Mouse (Mus musculus) MEL (cell line): ENCODE measurements at regions not wholly inside any gene's neighbourhood (a gene's known extent, or its start where the extent isn't known, plus 50 kb on each side); places are given as distances from the start of the nearest gene placed in this dataset.

Experiments
- DNase-seq: peaks from one replicate; pipeline ENCODE4 v3.0.0; 2011; ENCODE audit warnings: low read depth, low spot score
- H3K27ac ChIP-seq: 2 replicates; pipeline ENCODE4 v1.5.1; 2012; ENCODE audit warnings: low read depth, mild to moderate bottlenecking, control low read depth, low read length, moderate library complexity; ENCODE audit not compliant: control insufficient read depth
- H3K27me3 ChIP-seq, 2 experiments: fragments of 150-350 bp in 1 of 2; sonication (generic) in 1 of 2; 2 replicates each; pipeline ENCODE4 v1.6.1; 2012; ENCODE audit warnings: low read length in 2 of 2, mild to moderate bottlenecking in 2 of 2, improper control_type of control experiment in 1 of 2, moderate library complexity in 1 of 2; ENCODE audit not compliant: insufficient read depth in 2 of 2, control insufficient read depth in 1 of 2
- H3K36me3 ChIP-seq, 2 experiments: 2 replicates each; pipeline ENCODE4 v1.6.1; 2012 to 2014; ENCODE audit warnings: low read length in 2 of 2, improper control_type of control experiment in 1 of 2, inconsistent platforms in 1 of 2, mild to moderate bottlenecking in 1 of 2; ENCODE audit not compliant: insufficient read depth in 2 of 2, control insufficient read depth in 1 of 2
- H3K4me1 ChIP-seq, 2 experiments: fragments of 150-350 bp in 1 of 2; sonication (generic) in 1 of 2; 2 replicates each; pipeline ENCODE4 v1.6.1; 2012; ENCODE audit warnings: low read length in 2 of 2, improper control_type of control experiment in 1 of 2, mild to moderate bottlenecking in 1 of 2; ENCODE audit not compliant: insufficient read depth in 2 of 2, control insufficient read depth in 1 of 2
- H3K4me3 ChIP-seq, 2 experiments: fragments of 150-350 bp in 1 of 2; sonication (generic) in 1 of 2; 2 replicates each; pipeline ENCODE4 v1.5.1; 2012; ENCODE audit warnings: low read depth in 2 of 2, low read length in 2 of 2, mild to moderate bottlenecking in 2 of 2, moderate library complexity in 2 of 2, control low read depth in 1 of 2, improper control_type of control experiment in 1 of 2; ENCODE audit not compliant: control insufficient read depth in 1 of 2, insufficient read depth in 1 of 2
- H3K79me2 ChIP-seq: 2 replicates; pipeline ENCODE4 v1.6.1; 2012; ENCODE audit warnings: mild to moderate bottlenecking, low read length, moderate library complexity; ENCODE audit not compliant: control insufficient read depth, poor library complexity, insufficient read depth
- H3K9ac ChIP-seq: 2 replicates; pipeline ENCODE4 v1.6.1; 2012; ENCODE audit warnings: low read depth, mild to moderate bottlenecking, control low read depth, low read length, moderate library complexity; ENCODE audit not compliant: control insufficient read depth, poor library complexity, severe bottlenecking
- H3K9me3 ChIP-seq: fragments of 150-350 bp; sonication (generic); replicated peaks from 2 replicates; pipeline ENCODE4 v1.6.1; 2012; ENCODE audit warnings: mild to moderate bottlenecking, low read length, improper control_type of control experiment, moderate library complexity; ENCODE audit not compliant: insufficient read depth
- BHLHE40 ChIP-seq: IDR thresholded peaks from 2 replicates; pipeline ENCODE4 v1.6.1; 2012; ENCODE audit warnings: low read depth, mild to moderate bottlenecking, inconsistent platforms, low read length, improper control_type of control experiment, borderline replicate concordance
- CHD1 ChIP-seq: IDR thresholded peaks from 2 replicates; pipeline ENCODE4 v1.6.1; 2012; ENCODE audit warnings: low read depth, mild to moderate bottlenecking, inconsistent platforms, low read length, improper control_type of control experiment
- E2F4 ChIP-seq: IDR thresholded peaks from 2 replicates; pipeline ENCODE4 v1.6.1; 2011; ENCODE audit warnings: low read depth, low read length, improper control_type of control experiment, borderline replicate concordance
- ELF1 ChIP-seq: IDR thresholded peaks from 2 replicates; pipeline ENCODE4 v1.6.1; 2014; ENCODE audit warnings: low read depth, mild to moderate bottlenecking, inconsistent platforms, low read length, improper control_type of control experiment, moderate library complexity
- EP300 ChIP-seq, 2 experiments: IDR thresholded peaks; 2 replicates each; pipeline ENCODE4 v1.6.1; 2011; ENCODE audit warnings: improper control_type of control experiment in 2 of 2, low read length in 2 of 2, low read depth in 1 of 2, mild to moderate bottlenecking in 1 of 2
- GABPA ChIP-seq: IDR thresholded peaks from 2 replicates; pipeline ENCODE4 v1.6.1; 2012; ENCODE audit warnings: low read depth, mild to moderate bottlenecking, inconsistent platforms, low read length, improper control_type of control experiment, moderate library complexity
- NELFE ChIP-seq: IDR thresholded peaks from 2 replicates; pipeline ENCODE4 v1.6.1; 2011; ENCODE audit warnings: low read depth, low read length, improper control_type of control experiment
- POLR2AphosphoS2 ChIP-seq: IDR thresholded peaks from 2 replicates; pipeline ENCODE4 v1.6.1; 2011; ENCODE audit warnings: low read length, improper control_type of control experiment
- RAD21 ChIP-seq: IDR thresholded peaks from 2 replicates; pipeline ENCODE4 v1.6.1; 2011; ENCODE audit warnings: mild to moderate bottlenecking, low read depth, low read length, improper control_type of control experiment
- RCOR1 ChIP-seq: IDR thresholded peaks from 2 replicates; pipeline ENCODE4 v1.6.1; 2012; ENCODE audit warnings: low read depth, mild to moderate bottlenecking, inconsistent platforms, low read length, improper control_type of control experiment
- SIN3A ChIP-seq: IDR thresholded peaks from 2 replicates; pipeline ENCODE4 v1.6.1; 2012; ENCODE audit warnings: low read length, improper control_type of control experiment, inconsistent platforms
- SMC3 ChIP-seq: IDR thresholded peaks from 2 replicates; pipeline ENCODE4 v1.6.1; 2011; ENCODE audit warnings: low read depth, low read length, improper control_type of control experiment
- TAL1 ChIP-seq: IDR thresholded peaks from 2 replicates; pipeline ENCODE4 v1.6.1; 2012; ENCODE audit warnings: mild to moderate bottlenecking, inconsistent platforms, low read length, moderate library complexity, mixed read lengths
- UBTF ChIP-seq: IDR thresholded peaks from 2 replicates; pipeline ENCODE4 v1.6.1; 2012; ENCODE audit warnings: low read depth, mild to moderate bottlenecking, inconsistent platforms, low read length, improper control_type of control experiment, moderate library complexity, borderline replicate concordance; ENCODE audit not compliant: insufficient read depth
- USF1 ChIP-seq: IDR thresholded peaks from 2 replicates; pipeline ENCODE4 v1.6.1; 2014; ENCODE audit warnings: low read depth, mild to moderate bottlenecking, inconsistent platforms, low read length, improper control_type of control experiment, moderate library complexity
- ZC3H11A ChIP-seq: IDR thresholded peaks from 2 replicates; pipeline ENCODE4 v1.6.1; 2012; ENCODE audit warnings: low read depth, mild to moderate bottlenecking, inconsistent platforms, low read length, improper control_type of control experiment
- ZKSCAN1 ChIP-seq: IDR thresholded peaks from 2 replicates; pipeline ENCODE4 v1.6.1; 2012; ENCODE audit warnings: low read depth, mild to moderate bottlenecking, inconsistent platforms, low read length, improper control_type of control experiment, moderate library complexity
- ZMIZ1 ChIP-seq: IDR thresholded peaks from 2 replicates; pipeline ENCODE4 v1.6.1; 2012; ENCODE audit warnings: low read depth, mild to moderate bottlenecking, inconsistent platforms, low read length, improper control_type of control experiment, moderate library complexity
- ZNF384 ChIP-seq: IDR thresholded peaks from 2 replicates; pipeline ENCODE4 v1.6.1; 2012; ENCODE audit warnings: low read depth, mild to moderate bottlenecking, inconsistent platforms, low read length, improper control_type of control experiment

GRCm38 (mm10) chr13:37218596-37218995 lies 126.4 kb upstream of the Ly86 start:
- no peak for TF ChIP-seq TAL1
- no peak for TF ChIP-seq RCOR1
- Histone ChIP-seq H3K27ac (no peak overlapping the region), H3K4me1 (no peaks in the 10 kb centered on the region), H3K9ac (no peak overlapping the region), H3K79me2 (no peaks in the 10 kb centered on the region), H3K9me3 (no peaks in the 10 kb centered on the region), H3K27me3 (no peaks in the 10 kb centered on the region), H3K36me3 (no peaks in the 10 kb centered on the region), H3K4me3 (no peak overlapping the region)
- DNase-seq, result no peak

GRCm38 (mm10) chr13:37214590-37215282 lies 130.3 kb upstream of the Ly86 start:
- no peak for TF ChIP-seq USF1
- no peak for TF ChIP-seq ZNF384
- TF ChIP-seq E2F4, result no peak
- no peak for TF ChIP-seq ZKSCAN1
- TF ChIP-seq ZC3H11A, result no peak
- TF ChIP-seq UBTF, result no peak
- no peak for TF ChIP-seq GABPA
- no peak for TF ChIP-seq BHLHE40
- Histone ChIP-seq H3K9me3 (no peaks in the 10 kb centered on the region), H3K36me3 (no peaks in the 10 kb centered on the region), H3K27me3 (no peaks in the 10 kb centered on the region), H3K27ac (no peak overlapping the region), H3K79me2 (no peaks in the 10 kb centered on the region), H3K9ac (no peak overlapping the region), H3K4me1 (no peaks in the 10 kb centered on the region), H3K4me3 (no peak overlapping the region)
- DNase-seq, result no peak

DNA sequence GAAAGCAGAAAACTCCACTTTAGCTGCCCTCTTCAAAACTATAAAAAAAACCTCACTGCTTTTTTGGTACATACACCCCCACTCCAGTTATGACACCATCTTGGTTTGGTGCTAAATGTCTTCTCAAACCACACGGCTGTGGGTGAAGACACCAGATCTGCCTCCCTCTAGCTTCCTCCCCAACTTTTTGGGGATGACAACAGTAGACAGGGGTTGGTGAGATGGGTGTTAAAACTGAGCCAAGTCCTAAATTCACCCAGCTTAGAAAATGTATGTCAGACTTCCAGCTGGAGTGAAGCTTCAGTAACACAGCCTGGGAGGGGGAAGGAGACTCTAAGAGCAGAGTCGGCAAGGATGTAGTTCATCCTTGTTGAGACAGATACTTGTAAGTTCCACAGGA lies 147.1 kb upstream of the F13a1 start:
- Histone ChIP-seq H3K27me3 (no peaks in the 10 kb centered on the region), H3K27ac (no peak overlapping the region), H3K9ac (no peak overlapping the region), H3K36me3 (no peaks in the 10 kb centered on the region), H3K79me2 (no peaks in the 10 kb centered on the region), H3K9me3 (no peaks in the 10 kb centered on the region), H3K4me3 (no peak overlapping the region), H3K4me1 (no peaks in the 10 kb centered on the region)
- DNase-seq, result no peak
- TF ChIP-seq POLR2AphosphoS2 (no peak), GABPA (no peak), NELFE (no peak), SIN3A (no peak), RAD21 (no peak), ELF1 (no peak), BHLHE40 (no peak), USF1 (no peak), ZMIZ1 (no peak), CHD1 (no peak), EP300 (IDR thresholded peaks at IDR 0.05; ENCODE audit: low read depth in 1 of 2, low read length in 2 of 2) (no peak), SMC3 (no peak), UBTF (no peak)
